Mouse (Mus musculus) leukemia stem cell, adult 10-12 weeks (primary cell): ENCODE results near the gene Vps45. TPM values are rescaled to one million over a fixed set of nuclear protein-coding genes. Genes with fewer than 3 reads are reported as not detected.

ENCODE experiments used
- polyA plus RNA-seq: library from polyadenylated mRNA; stranded (reverse); fragments of >175 nt; gene quantifications from 2 replicates; pipeline ENCODE4 v1.2.3, GENCODE M21; 2012; ENCODE audit warnings: low replicate concordance

The Vps45 gene
- 4.6 and 7.9 TPM in 2 replicates for polyA plus RNA-seq

DNA sequence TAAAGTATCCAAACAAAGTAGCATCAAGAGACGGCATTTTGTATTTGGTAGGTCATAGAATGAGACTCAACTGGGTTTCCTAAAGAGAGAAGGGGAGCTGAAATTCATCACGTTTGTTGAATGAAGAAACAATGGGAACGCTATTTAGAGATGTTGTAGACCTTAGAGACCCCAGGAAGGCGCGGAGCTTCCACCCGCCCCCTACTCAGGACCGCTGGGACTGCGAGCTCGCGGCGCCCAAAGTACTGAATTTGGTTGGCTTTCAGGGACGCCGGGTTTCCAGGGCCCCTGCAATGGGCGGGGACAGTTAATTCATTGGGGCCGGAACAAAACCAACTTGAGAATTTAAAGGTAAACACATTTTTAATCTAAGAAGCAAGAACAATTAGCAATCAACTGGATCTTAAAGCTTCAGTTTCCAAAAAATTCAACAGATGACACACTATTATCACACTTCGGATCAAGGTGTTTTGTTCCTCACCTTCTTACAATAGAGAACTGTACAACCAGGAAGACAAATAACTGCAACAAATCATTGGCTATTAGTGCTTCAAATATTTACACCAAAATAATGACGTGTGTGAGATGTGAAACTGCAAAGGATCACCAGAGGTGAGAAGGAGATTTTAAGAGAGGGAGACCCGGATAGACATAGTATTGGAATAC, at the start of gene Vps45:
Gene Vps45, minus strand, starts transcription at position 236 of the 666 bp plus-strand sequence.

GRCm38 (mm10) chr3:96104261-96105065, 46.2 kb upstream of the Vps45 start, which contains the start of gene Otud7b:
Gene Otud7b, plus strand, starts transcription at chr3:96104527.

DNA sequence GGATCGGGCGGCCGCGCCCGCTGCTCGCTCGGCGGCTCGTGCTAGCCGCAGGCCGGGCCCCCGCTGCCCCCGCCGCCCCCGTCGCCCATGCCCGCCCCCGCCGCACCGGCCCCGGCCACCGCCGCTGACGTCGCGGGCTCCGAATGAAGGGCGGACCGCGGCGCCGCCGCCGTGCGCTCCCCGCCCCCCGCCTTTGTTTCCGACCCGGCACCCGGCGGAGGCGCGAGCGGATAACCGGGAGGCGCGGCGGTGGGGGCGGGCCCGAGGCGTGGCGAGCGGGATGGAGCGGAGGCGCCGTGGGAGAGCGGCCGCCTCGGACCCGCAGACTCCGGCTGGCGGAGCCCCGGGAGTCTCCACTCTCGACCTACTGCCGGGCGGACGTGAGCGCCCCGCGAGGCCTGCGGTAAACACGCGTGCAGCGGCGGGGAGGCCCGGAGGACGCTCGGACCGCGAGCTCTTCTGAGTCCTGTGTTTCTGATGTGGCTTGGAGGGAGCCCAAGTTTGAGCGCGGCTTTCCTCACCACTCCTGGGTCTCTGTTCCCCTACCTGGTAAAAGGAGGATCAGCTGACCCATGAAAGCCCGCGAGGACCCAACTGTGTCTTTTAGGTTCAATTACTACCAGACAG, 62.4 kb downstream of the Vps45 start, which contains the start of gene Plekho1:
Gene Plekho1, minus strand, starts transcription at position 200 of the 627 bp plus-strand sequence.

Other genes starting within 250 kb of the Vps45 start
- gene Rprd2, start 239.6 kb downstream of the Vps45 start, polyA plus RNA-seq: 4.0 and 10.0 TPM in 2 replicates
- 4.5 and 12.9 TPM in 2 replicates for gene Prpf3, start 202.6 kb downstream of the Vps45 start, polyA plus RNA-seq
- gene Mrps21, start 186.9 kb downstream of the Vps45 start, polyA plus RNA-seq: 5.5 and 129 TPM in 2 replicates
- 1.7 and 2.3 TPM in 2 replicates for gene Ciart, start 176.2 kb downstream of the Vps45 start, polyA plus RNA-seq
- 0.88 TPM in 1 of 2 replicates, not detected in the other for gene BC028528, start 166.5 kb downstream of the Vps45 start, polyA plus RNA-seq
- 74.2 and 153 TPM in 2 replicates for gene Aph1a, start 164.5 kb downstream of the Vps45 start, polyA plus RNA-seq
- gene Car14, start 153.8 kb downstream of the Vps45 start, polyA plus RNA-seq: not detected in 2 replicates
- gene Anp32e, start 129.2 kb downstream of the Vps45 start, polyA plus RNA-seq: 47.1 and 116 TPM in 2 replicates
- gene Plekho1, start 62.5 kb downstream of the Vps45 start, polyA plus RNA-seq: 85.7 and 240 TPM in 2 replicates
- 10.2 and 10.8 TPM in 2 replicates for gene Otud7b, start 46.1 kb upstream of the Vps45 start, polyA plus RNA-seq
- gene Mtmr11, start 103.5 kb upstream of the Vps45 start, polyA plus RNA-seq: 0.05 TPM in 1 of 2 replicates, not detected in the other
- 1,248 and 1,630 TPM in 2 replicates for gene Sf3b4, start 113.9 kb upstream of the Vps45 start, polyA plus RNA-seq
- 0.30 and 0.48 TPM in 2 replicates for gene Sv2a, start 122.7 kb upstream of the Vps45 start, polyA plus RNA-seq
- 39.2 and 106 TPM in 2 replicates for gene Bola1, start 161.2 kb upstream of the Vps45 start, polyA plus RNA-seq
- 1.3 TPM in 1 of 2 replicates, not detected in the other for gene Hist2h2ab, start 161.4 kb upstream of the Vps45 start, polyA plus RNA-seq
- 8.5 and 10.0 TPM in 2 replicates for gene Hist2h2ac, start 162.4 kb upstream of the Vps45 start, polyA plus RNA-seq
- gene Hist2h2be, start 162.7 kb upstream of the Vps45 start, polyA plus RNA-seq: 0.61 and 1.7 TPM in 2 replicates
- gene Hist2h3c2, start 180.7 kb upstream of the Vps45 start, polyA plus RNA-seq: 71.6 and 90.2 TPM in 2 replicates
- 29.7 and 84.3 TPM in 2 replicates for gene Hist2h2aa2, start 181.8 kb upstream of the Vps45 start, polyA plus RNA-seq
- gene Hist2h2aa1, start 187.0 kb upstream of the Vps45 start, polyA plus RNA-seq: 4.9 and 17.3 TPM in 2 replicates
- not detected in 2 replicates for gene Hist2h3c1, start 188.2 kb upstream of the Vps45 start, polyA plus RNA-seq
- 5.5 and 6.0 TPM in 2 replicates for gene Hist2h4, start 204.8 kb upstream of the Vps45 start, polyA plus RNA-seq
- 114 and 122 TPM in 2 replicates for gene Hist2h3b, start 210.2 kb upstream of the Vps45 start, polyA plus RNA-seq
- 0.65 and 5.5 TPM in 2 replicates for gene Hist2h2bb, start 211.3 kb upstream of the Vps45 start, polyA plus RNA-seq
- 0.43 and 0.52 TPM in 2 replicates for gene Fcgr1, start 235.5 kb upstream of the Vps45 start, polyA plus RNA-seq